Mouse (Mus musculus): Measurements from ENCODE around the gene Gm527.

Gene Gm527

DNA sequence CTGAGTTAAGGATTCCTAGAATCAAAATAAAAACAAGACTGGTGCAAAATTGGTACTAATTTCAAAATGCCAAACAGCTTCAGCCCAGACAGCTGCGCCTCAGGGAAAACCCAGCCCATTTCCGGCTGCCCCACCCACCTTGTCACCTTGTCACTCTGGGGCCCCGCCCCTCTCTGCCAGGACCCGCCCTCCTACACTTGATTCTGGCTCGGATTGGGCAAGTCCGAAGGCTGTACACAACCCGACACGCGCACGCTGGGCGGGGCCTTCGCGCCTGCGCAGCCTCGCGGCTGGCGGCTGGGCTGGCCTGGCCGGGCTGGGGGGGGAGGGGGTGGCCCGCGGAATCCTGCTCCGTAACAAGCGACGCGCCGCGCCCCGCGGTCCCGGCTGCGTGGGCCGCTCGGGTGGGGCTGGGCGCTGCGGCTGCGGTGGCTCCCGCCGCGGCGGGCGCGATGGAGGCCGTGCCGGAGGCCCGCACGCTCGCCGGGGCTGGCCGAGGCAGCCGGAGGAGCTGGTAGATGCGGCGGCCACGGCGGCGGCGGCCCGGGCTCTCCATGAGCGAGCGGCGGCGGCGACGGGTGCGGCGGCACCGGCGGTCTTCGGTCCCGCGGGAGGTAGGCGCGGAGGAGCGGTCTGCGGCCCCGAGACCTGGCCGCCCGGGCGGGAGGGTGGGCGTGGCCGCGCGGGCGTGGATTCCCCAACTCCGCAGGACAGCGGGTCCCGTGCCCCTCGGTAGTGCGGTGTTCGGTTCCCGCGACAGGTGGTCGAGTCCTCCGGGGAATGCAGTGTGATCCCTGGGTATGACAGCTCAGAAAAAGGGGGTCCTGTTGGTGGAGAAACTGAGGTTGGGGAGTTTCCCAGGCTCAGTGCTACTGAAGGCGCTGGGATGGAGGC lies at the start of gene Gm527:
TSS of gene Gm527 (plus strand) at position 329 of the 894 bp plus-strand sequence.
- peak; percentile 88 for DNase-seq (ENCODE audit: extremely low read depth, low read depth)

DNA sequence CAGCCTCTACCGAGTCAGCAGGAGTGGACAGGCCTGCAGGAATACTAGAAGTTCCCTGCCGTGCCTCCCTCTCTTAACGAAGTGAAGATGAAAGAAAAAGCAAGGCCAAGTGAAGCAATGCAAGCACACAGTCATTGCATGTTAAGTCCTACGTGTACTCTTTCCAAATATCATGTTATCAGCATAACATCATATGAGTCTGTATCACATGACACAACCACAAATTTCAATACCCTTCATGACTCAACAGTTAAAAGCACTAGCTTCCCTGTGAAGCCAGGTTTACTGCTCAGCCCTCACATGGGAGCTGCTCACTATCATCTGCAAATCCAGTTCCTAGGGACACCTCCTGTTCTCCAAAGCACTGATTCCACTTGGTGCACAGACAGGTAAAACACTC lies 46.6 kb upstream of the Gm527 start:
- no peak for DNase-seq (ENCODE audit: extremely low read depth, low read depth)

DNA sequence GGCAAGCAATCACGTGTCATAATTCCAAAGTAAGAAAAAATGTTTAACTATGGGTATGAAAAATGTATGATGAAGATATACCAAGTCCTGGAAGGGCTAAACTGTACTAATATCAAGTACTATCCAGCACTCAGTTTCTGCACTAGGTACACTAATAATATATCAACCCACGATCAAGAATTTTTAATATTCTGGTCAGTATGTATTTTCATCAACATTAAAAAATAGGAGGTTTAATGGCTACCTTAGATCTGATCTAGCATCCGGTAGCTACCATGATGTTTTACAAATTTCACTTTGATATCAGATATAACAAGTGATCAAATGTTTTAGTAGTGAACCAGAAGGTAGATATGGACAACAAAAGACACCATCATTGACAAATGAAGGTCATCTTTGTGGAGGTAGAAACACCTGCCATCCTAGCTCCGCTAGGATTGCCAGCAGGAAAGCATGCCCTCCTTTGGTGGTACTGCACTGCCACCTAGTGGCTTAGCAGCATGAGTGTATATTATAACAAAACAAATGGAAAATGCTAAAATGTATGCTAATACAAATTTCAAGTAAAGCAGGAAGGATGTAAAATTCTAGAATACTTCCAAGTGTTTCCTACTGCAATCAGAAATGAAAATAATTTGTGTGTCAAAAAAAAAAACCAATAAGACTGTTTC lies 20.5 kb upstream of the Gm527 start:
- DNase-seq (ENCODE audit: extremely low read depth, low read depth) = peak; percentile 26

DNA sequence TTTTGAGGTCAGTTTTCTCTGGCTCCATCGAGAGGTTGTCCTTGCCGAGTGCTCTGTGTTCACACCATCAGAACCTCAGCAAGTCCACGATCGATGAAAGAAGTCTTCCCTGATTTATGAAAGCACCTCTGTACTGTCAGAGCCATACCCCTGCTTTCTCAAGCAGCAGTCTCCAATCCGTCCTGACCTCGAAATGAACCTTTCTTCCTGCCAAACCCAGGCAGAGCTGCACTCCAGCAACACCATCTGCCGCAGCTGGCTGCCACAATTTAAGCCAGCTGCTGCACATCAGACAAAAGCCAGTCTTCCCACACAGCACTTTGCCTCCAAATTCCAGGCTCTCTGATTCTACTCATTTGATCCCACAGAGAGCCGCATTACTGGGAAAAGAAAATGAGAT lies 15.2 kb upstream of the Gm527 start:
- DNase-seq (ENCODE audit: extremely low read depth, low read depth) = no peak

DNA sequence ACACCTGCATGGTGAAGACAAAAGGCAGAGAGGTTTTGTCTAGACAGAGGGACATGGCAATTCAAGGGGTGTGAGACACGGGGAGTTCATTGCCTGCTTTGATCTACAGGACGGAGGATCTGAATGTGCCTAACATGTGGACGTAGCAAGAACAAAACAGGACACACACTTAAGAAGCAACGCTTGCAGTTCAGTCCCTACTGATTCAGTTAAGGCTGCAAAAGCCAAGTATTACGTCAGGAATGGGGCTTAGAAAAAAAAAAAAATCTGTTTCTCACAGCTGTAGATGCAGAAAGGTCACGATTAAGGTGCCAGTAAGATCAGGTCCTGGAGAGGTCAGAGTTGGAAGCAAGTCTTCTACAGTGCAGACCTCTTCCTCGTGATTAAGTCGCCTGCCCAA lies 14.5 kb upstream of the Gm527 start:
- DNase-seq (ENCODE audit: extremely low read depth, low read depth) = no peak

DNA sequence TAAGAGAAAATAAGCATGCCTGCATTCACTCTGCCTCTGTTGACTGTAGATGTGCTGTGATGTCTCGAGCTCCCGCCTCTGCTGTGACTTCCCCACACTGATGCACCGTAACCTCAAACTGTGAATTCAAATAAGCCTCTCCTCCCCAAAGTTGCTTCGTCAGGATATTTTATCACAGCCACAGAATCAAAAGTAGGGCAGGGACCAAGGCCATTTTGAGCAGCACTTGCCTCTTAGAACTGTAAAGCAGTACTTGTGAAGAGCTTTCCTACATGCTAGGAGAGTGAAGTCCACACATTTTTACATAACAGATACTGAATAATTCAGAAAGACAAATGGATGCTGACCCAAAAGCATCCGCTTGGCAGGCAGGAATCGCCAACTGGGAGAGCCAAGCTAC lies 4.7 kb upstream of the Gm527 start:
- no peak for DNase-seq (ENCODE audit: extremely low read depth, low read depth)

DNA sequence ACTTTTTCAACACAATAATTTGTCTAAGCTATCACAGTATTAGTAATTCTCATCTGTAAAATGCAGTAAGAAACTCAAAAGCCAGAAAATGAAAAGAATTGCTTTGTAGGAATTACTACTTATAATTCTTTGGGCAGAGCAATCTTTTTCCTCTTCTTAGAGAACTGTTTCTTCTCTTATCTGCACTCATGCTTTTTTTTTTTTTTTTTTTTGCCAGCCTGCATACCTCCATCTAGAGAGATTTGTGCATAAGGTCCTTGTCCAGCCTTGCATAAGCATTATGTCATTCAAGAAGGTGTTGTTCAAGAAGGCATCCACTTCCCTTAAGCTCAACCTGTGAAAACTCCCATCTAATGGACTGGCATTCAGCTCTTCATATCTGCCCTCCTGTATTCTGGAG lies 971 bp upstream of the Gm527 start:
- no peak for DNase-seq (ENCODE audit: extremely low read depth, low read depth)

DNA sequence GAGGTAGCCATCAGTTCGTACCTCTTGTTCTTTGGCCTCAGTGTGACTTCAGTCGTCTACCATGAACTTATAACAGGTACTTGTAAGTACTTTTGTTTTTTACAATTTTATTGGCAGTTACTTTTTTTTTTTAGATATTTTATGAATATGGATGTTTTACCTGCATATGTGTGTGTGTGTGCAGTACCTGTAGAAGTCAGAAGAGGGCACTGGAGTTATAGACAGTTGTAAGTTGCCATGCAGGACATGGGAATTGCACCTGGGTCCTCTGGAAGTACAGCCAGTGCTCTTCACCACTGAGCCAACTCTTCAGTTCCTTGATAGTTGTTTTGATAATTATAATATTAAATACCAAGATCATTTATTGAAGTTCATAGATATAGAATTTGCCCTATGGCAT lies 19.8 kb downstream of the Gm527 start:
- no peak for DNase-seq (ENCODE audit: extremely low read depth, low read depth)

DNA sequence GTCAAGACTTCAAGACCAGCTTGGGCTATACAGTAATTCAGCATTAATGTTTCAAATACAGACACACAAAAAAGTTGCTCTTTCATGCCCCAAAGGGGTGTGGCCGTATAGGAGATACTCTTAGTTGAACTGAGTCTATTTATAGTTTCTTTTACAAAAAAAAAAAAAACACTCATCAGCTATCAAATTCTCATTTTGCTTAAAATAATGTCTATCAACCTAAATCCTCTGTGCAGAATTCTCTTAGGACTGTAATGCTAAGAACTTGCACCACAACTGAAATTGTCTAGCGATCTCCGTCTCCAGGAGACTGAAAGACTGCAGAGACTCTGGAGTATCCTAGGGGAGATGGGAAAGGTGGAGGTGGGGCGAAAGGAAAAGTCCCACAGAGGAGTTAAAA lies 46.9 kb downstream of the Gm527 start:
- DNase-seq (ENCODE audit: extremely low read depth, low read depth) = no peak

DNA sequence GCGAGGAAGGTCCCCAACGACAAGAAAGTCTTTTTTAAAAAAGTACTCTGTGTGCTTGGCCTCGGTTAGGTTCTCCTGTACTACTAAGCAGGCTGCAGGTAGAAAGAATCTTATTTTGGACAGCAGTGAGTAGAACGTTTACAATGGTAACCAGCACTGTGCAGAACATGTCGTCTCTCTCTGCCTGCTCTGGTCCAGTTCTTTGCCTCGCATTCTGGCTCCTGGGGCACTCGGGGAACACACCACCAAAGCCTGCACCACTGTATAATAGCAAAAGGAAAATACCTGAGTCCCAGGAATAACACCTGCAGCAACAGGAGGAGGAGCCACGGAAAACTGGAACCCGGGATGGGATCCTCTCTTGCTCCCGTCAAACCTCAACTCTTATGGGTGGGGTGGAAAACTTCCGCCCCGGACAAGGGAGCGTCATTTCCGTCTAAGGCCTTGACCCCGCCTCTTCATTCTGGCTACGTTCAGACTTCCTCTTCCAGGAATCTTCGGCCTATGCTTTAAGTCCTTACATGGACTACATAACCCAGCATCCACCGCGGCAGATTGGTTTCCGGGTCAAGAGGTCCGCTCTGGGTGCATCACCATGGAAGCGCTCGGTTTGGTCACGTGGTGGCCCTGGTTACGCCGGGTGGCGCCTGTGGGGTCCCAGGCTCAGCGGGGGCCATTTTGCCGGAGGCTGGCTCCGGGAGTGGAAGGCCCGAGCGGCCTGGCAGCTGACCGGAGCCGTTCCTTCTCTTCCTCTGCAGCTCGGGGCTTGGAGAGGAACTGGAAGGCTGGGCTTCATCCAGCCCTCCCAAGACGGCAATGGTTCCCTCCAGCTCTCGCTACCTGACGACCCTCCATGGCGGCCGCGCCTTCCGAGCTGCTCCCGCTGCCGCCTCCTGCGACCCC lies 47.7 kb downstream of the Gm527 start, which contains the start of the genes Klhl28 and Togaram1:
TSS of gene Klhl28 (minus strand) at position 411 of the 903 bp plus-strand sequence.
TSS of gene Togaram1 (plus strand) at position 681 of the 903 bp plus-strand sequence.
- DNase-seq (ENCODE audit: extremely low read depth, low read depth) = peak; percentile 99

DNA sequence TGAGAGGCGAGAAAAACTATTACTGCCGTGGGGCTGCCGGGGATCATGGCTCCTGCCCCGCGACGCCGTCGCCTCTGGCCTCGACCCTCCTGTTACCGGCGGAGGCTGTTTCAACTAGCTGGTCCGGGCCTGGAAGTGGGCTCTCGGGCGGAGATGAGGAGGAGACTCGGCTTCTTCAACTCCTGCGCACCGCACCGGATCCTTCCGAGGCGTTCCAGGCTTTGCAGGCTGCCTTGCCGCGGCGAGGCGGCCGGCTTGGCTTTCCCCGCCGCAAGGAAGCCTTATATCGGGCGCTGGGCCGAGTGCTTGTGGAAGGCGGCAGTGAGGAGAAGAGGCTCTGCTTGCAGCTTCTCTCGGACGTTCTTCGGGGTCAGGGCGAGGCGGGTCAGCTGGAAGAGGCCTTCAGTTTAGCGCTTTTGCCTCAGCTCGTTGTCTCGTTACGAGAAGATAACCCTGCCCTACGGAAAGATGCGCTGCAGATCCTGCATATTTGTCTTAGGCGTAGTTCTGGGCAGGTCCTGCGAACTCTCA lies 48.5 kb downstream of the Gm527 start:
- DNase-seq (ENCODE audit: extremely low read depth, low read depth) = peak; percentile 30

DNA sequence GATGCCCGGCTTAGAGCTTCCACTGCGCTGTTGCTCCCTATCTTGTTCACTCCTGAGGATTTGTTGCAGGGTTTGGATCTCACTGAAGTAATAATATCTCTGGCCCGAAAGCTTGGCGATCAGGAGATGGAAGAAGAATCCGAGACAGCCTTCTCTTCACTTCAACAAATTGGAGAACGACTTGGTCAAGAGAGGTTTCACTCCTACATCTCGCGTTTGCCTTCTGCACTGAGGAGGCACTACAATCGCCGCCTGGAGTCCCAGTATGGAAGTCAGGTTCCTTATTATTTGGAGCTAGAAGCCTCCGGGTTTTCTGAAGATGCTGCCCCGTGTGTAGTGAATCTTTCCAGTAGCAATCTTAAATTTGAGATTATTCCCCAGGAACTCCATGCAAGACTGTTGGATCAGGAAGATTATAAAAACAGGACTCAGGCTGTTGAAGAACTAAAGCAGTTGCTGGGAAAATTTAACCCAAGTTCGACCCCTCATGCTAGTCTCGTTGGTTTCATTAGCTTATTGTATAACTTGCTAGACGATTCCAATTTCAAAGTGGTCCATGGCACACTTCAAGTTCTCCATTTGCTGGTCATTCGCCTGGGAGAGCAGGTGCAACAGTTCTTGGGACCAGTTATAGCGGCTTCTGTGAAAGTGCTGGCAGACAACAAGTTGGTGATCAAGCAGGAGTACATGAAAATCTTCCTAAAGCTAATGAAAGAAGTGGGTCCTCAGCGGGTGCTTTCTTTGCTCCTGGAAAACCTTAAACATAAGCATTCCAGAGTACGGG lies 49.1 kb downstream of the Gm527 start:
- peak; percentile 33 for DNase-seq (ENCODE audit: extremely low read depth, low read depth)

DNA sequence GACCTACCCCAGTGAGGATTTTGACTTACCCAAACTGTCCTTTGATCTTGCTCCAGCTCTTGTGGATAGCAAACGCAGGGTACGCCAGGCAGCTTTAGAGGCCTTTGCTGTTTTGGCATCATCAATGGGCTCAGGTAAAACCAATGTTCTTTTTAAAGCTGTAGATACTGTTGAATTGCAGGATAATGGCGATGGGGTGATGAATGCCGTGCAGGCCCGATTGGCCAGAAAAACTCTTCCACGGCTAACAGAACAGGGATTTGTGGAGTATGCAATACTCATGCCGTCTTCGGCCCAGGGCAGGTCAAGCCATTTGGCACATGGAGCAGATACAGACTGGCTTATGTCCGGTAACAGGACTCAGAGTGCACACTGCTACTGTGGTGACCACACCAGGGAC lies 49.8 kb downstream of the Gm527 start:
- no peak for DNase-seq (ENCODE audit: extremely low read depth, low read depth)

DNA sequence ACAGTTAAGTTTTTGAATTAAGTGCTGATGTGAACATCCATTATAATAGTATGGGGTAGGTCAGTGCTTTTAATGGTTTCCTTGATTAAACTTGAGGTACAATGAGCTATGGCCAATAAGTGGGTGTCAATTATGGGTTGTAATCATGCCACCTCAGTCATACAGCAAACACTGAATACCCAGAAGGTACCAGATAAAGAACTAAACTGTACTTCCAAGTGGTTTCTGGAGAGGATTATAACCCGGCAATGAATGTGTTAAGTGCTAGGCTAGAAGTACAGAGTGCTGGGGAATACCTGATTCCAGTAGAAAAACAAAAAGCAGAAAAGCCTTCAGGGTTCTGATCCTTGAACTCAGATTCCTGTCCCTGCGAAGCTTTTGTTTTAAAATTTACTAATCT lies 50.4 kb downstream of the Gm527 start:
- peak; percentile 18 for DNase-seq (ENCODE audit: extremely low read depth, low read depth)

DNA sequence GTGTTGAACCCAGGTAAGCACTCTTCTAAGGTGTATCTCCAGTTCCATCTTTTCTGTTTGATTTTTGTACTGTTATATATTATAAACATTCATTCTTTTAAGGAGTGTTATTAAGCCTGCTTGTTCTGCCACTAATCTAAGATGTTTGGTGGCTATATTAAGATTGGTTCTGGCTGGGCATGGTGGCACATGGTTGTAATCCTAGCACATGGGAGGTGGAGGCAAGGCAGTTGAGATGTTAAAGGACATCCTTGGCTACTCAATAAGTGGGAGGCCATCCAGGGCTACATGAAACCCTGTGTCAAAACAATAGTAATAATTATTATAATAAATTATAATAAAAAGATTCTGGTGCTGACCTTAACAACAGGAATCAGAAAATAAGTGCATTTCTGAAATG lies 53.7 kb downstream of the Gm527 start:
- no peak for DNase-seq (ENCODE audit: extremely low read depth, low read depth)

DNA sequence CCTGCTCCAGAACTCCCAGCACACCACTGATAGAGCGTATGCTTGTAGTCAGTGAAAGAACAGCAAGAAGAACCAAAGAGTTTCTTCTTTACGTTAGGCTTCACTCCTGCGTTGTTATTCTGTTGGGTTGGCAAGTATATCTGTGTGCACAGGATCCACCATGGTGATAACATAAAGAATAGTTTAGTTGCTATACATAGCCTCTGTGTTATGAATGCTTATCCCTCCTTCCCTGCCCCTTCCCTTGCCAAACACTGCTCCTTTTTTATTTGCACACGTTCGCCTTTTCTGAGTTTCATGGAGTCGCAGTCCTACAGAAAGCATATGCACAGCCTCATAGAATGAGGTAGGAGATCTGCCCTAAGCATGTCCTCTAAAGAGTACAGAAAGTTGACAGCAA lies 54.4 kb downstream of the Gm527 start:
- DNase-seq (ENCODE audit: extremely low read depth, low read depth) = peak; percentile 22
